Mouse (Mus musculus): ENCODE data around the gene Ptpn7. TPM values are rescaled to one million over a fixed set of nuclear protein-coding genes. Genes with fewer than 3 reads are reported as not detected.

Ptpn7 gene
- polyA plus RNA-seq, 1 experiment = 5.4 TPM

DNA sequence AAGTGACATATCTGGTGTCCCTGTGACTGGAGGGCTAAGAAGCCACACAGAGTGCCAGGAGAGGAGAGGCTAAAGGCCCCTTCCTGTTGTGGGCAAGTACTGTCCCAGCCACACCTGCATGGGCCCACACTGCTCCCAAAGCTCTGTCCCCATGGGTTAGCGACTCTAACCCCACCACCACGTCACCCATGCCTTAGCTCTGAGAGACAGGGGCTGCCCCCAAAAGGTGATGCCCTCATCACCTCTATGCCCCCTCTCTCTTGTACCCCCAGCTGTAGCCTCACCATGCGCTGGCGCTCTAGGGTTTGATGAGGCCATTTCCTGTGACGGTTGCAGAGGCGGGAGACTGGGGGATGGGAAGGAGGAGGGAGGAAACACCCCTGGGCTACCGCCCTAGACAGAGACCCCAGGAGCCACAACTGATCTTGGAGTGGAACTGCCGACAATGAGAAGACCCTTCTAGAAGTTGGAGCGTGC lies 431 bp downstream of the Ptpn7 start:
- peaks cover 9% of the 10 kb centered on the region; the same call in 1 of the 2 replicates for H3K4me1 ChIP-seq (ENCODE audit: control insufficient read depth, insufficient read depth, insufficient read length, low read length)
- TF ChIP-seq CTCF (IDR thresholded peaks at IDR 0.05; ENCODE audit: extremely low read depth, insufficient read length, insufficient replicate concordance, low read depth, low read length) = no peak
- TF ChIP-seq POLR2A (IDR thresholded peaks at IDR 0.05; ENCODE audit: low read depth, low read length) = no peak
- H3K27me3 ChIP-seq (ENCODE audit: control insufficient read depth, insufficient read depth, low read length) = no peaks in the 10 kb centered on the region
- H3K27ac ChIP-seq (ENCODE audit: insufficient read depth, low read depth, low read length) = peak overlapping the region; percentile 75
- H3K4me3 ChIP-seq (ENCODE audit: low read depth, low read length) = peak overlapping the region; percentile 44
- no peaks in the 10 kb centered on the region for H3K36me3 ChIP-seq (ENCODE audit: control insufficient read depth, insufficient read depth, low read length)
- WGBS = 73% methylated on average over 9 of the region's 9 CpGs

DNA sequence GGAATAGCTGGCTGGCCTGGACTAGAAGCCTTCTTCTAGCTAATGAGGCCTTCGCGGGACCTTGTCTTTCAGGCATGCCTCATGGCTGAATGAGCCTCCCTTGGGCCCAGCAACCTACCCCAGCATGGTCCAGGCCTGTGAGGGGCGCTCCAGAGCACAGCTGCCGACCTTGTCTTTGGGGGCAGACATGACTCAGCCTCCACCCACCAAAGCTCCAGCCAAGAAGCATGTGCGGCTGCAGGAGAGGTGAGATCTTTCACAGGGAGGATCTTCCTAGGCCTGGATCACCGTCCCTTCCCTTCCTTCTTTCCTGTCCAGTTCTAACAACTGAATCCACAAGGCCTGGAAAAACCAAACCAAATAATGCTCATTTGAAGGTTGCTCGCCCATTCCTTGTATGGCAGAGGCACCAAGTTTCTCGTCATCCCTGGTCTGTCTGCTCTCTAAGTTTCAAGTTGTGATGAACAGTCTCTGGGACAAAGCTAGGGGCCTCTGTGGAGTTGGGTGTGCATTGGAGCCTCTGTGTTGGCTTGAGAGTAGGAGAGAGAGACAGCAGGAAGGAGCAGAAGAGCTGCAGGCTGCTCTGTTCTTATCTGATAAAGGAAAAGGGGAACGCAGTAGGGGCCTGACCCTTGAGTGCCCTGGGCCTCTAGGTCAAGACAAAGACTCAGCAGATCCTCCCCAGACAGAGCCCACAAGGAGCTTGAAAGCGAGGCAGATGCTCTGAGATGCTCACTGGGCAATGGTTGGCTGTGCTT lies 1.4 kb downstream of the Ptpn7 start:
- Histone ChIP-seq H3K27ac (ENCODE audit: insufficient read depth, low read depth, low read length) (peak overlapping the region; percentile 75; the same call in 1 of the 2 replicates), H3K4me3 (ENCODE audit: low read depth, low read length) (peak overlapping the region; percentile 21; the same call in 1 of the 2 replicates), H3K4me1 (ENCODE audit: control insufficient read depth, insufficient read depth, insufficient read length, low read length) (0 out of 2 replicates have a peak, but pooled peaks cover 9% of the 10 kb centered on the region), H3K36me3 (ENCODE audit: control insufficient read depth, insufficient read depth, low read length) (no peaks in the 10 kb centered on the region), H3K27me3 (ENCODE audit: control insufficient read depth, insufficient read depth, low read length) (no peaks in the 10 kb centered on the region)
- TF ChIP-seq POLR2A (IDR thresholded peaks at IDR 0.05; ENCODE audit: low read depth, low read length) = no peak
- no peak for TF ChIP-seq CTCF (IDR thresholded peaks at IDR 0.05; ENCODE audit: extremely low read depth, insufficient read length, insufficient replicate concordance, low read depth, low read length)
- 68% methylated on average over 10 of the region's 10 CpGs for WGBS

DNA sequence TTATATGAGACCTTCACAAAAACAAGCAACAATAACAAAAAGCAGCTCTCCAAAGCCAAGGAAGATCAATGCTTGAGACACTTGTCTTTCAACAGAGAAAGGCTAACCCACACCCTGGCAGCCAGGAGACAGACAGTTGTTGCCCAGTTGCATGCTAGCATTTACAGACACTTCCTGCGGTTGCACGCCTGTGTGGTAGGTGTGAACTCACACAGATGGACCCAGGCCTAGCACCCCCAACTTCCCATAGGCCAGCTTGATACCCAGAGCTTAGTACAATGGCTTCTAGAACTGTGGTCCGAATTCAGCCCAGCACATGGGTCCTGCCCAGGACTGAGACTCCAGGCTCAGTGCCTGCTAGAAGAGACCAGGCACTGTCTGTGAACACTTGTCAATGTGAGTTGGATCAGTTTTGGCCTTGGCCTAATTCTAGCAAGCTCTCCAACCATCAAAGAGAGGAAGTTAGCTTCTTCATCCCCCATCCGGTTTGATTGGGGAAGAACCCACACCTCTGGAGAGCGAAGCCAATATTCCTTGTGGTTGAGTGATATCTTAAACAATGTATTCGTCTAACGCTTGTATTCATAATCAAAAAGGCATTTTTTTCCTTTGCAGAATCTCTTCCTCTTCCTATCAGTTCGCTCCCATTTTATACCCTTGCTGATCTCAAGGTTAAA lies 2.7 kb downstream of the Ptpn7 start:
- TF ChIP-seq POLR2A (IDR thresholded peaks at IDR 0.05; ENCODE audit: low read depth, low read length) = no peak
- no peak for TF ChIP-seq CTCF (IDR thresholded peaks at IDR 0.05; ENCODE audit: extremely low read depth, insufficient read length, insufficient replicate concordance, low read depth, low read length)
- H3K27me3 ChIP-seq (ENCODE audit: control insufficient read depth, insufficient read depth, low read length) = no peaks in the 10 kb centered on the region
- H3K27ac ChIP-seq (ENCODE audit: insufficient read depth, low read depth, low read length) = no peak overlapping the region
- 0 out of 2 replicates have a peak, but pooled peaks cover 5% of the 10 kb centered on the region for H3K4me1 ChIP-seq (ENCODE audit: control insufficient read depth, insufficient read depth, insufficient read length, low read length)
- no peaks in the 10 kb centered on the region for H3K36me3 ChIP-seq (ENCODE audit: control insufficient read depth, insufficient read depth, low read length)
- no peak overlapping the region for H3K4me3 ChIP-seq (ENCODE audit: low read depth, low read length)
- 82% methylated on average over 8 of the region's 8 CpGs for WGBS

DNA sequence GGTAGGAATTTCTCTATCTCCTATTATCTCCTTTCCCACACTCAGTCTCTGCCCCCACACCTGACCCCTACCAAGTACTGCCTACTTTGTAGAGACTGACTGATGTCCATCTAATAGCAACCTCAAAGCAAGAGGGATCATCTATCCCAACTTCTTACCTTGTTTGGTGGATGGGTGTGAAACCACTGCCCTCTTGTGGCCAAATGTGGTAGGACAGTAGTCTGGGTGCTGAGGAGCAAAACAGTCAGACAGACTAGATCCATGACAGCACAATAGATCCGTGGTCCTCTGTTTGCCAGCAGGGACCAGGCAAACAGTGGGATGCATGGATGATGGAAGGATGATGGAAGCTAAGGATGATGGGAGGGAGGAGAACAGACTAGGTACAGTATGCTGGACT lies 4.0 kb downstream of the Ptpn7 start:
- no peaks in the 10 kb centered on the region for H3K27me3 ChIP-seq (ENCODE audit: control insufficient read depth, insufficient read depth, low read length)
- no peak overlapping the region for H3K27ac ChIP-seq (ENCODE audit: insufficient read depth, low read depth, low read length)
- 2% methylated on average over 1 of the region's 1 CpGs for WGBS
- H3K4me1 ChIP-seq (ENCODE audit: control insufficient read depth, insufficient read depth, insufficient read length, low read length) = 0 out of 2 replicates have a peak, but pooled peaks cover 2% of the 10 kb centered on the region
- H3K36me3 ChIP-seq (ENCODE audit: control insufficient read depth, insufficient read depth, low read length) = no peaks in the 10 kb centered on the region
- no peak for TF ChIP-seq POLR2A (IDR thresholded peaks at IDR 0.05; ENCODE audit: low read depth, low read length)
- peak; percentile 62; the same call in 1 of the 2 replicates for TF ChIP-seq CTCF (IDR thresholded peaks at IDR 0.05; ENCODE audit: extremely low read depth, insufficient read length, insufficient replicate concordance, low read depth, low read length)
- no peak overlapping the region for H3K4me3 ChIP-seq (ENCODE audit: low read depth, low read length)

DNA sequence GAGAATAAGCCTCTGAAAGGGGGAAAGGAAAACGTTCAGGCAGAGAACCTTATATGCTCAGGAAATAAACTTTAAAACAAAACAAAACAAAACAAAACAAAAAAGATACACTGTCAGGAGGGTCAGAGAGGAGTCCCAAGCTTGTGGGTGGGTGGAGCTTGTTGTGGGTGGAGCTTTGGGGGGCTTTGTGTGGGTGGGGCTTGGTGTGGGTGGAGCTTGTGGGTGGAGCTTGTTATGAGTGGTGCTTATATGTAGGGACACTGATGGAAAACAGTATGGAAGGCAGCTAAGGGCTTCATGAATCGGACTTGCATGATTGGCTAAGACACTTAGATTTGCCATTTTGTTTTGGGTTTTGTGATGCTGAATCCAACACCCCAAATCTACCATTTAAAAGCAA lies 7.4 kb downstream of the Ptpn7 start:
- H3K27me3 ChIP-seq (ENCODE audit: control insufficient read depth, insufficient read depth, low read length) = no peaks in the 10 kb centered on the region
- H3K4me3 ChIP-seq (ENCODE audit: low read depth, low read length) = no peak overlapping the region
- no peaks in the 10 kb centered on the region for H3K36me3 ChIP-seq (ENCODE audit: control insufficient read depth, insufficient read depth, low read length)
- TF ChIP-seq CTCF (IDR thresholded peaks at IDR 0.05; ENCODE audit: extremely low read depth, insufficient read length, insufficient replicate concordance, low read depth, low read length) (no peak), POLR2A (IDR thresholded peaks at IDR 0.05; ENCODE audit: low read depth, low read length) (no peak)
- H3K27ac ChIP-seq (ENCODE audit: insufficient read depth, low read depth, low read length) = no peak overlapping the region
- H3K4me1 ChIP-seq (ENCODE audit: control insufficient read depth, insufficient read depth, insufficient read length, low read length) = no peaks in the 10 kb centered on the region
- WGBS = 59% methylated on average over 2 of the region's 2 CpGs

DNA sequence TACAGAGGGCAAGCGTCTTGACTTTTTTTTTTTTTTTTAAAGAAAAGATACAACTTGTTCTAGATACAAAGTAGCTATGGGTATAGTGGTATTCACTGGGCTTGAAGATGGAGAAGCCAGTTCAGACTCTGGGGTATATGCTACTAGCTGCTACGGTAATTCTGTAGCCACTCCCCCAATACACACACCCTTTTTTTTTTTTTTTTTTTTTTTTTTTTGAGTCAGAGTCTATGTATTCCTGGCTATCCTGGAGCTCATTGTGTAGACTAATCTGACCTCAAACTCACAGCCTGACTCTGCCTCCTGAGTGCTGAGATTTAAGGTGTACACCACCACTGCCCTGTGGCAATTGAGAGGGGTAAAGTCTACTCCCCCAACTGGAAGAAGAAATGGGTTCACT lies 10.0 kb downstream of the Ptpn7 start:
- no peaks in the 10 kb centered on the region for H3K4me1 ChIP-seq (ENCODE audit: control insufficient read depth, insufficient read depth, insufficient read length, low read length)
- H3K27me3 ChIP-seq (ENCODE audit: control insufficient read depth, insufficient read depth, low read length) = no peaks in the 10 kb centered on the region
- no peaks in the 10 kb centered on the region for H3K36me3 ChIP-seq (ENCODE audit: control insufficient read depth, insufficient read depth, low read length)
- H3K4me3 ChIP-seq (ENCODE audit: low read depth, low read length) = no peak overlapping the region
- WGBS = 41% methylated on average over 2 of the region's 2 CpGs
- no peak overlapping the region for H3K27ac ChIP-seq (ENCODE audit: insufficient read depth, low read depth, low read length)
- TF ChIP-seq POLR2A (IDR thresholded peaks at IDR 0.05; ENCODE audit: low read depth, low read length) = no peak
- no peak for TF ChIP-seq CTCF (IDR thresholded peaks at IDR 0.05; ENCODE audit: extremely low read depth, insufficient read length, insufficient replicate concordance, low read depth, low read length)

DNA sequence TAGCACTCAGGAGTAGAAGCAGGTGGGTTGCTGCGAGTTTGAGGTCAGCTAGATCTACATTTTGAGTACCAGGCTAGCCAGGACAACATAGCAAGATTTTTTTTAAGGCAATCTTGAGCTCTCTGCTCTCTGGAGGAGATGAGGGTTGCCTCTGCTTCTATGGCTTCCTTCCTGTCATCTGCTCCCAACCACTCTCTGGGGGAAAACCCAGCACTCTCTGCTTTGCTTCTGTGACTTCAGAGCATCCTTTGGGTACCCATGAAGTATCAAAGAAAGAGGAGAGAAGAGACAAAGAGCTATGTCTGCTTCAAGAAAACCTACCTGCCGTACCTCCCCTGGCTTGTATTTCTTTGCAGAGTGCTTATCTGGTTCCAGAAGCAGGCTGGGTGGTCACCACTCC lies 11.4 kb downstream of the Ptpn7 start:
- Histone ChIP-seq H3K4me1 (ENCODE audit: control insufficient read depth, insufficient read depth, insufficient read length, low read length) (peaks cover 11% of the 10 kb centered on the region; the same call in 1 of the 2 replicates), H3K27me3 (ENCODE audit: control insufficient read depth, insufficient read depth, low read length) (no peaks in the 10 kb centered on the region), H3K36me3 (ENCODE audit: control insufficient read depth, insufficient read depth, low read length) (no peaks in the 10 kb centered on the region), H3K4me3 (ENCODE audit: low read depth, low read length) (no peak overlapping the region), H3K27ac (ENCODE audit: insufficient read depth, low read depth, low read length) (no peak overlapping the region)
- no peak for TF ChIP-seq CTCF (IDR thresholded peaks at IDR 0.05; ENCODE audit: extremely low read depth, insufficient read length, insufficient replicate concordance, low read depth, low read length)
- 87% methylated on average over 2 of the region's 2 CpGs for WGBS

Data from small intestine, adult 2 months (tissue).